Mouse (Mus musculus) v-Abl transformed pro-B cells (cell line): ENCODE results near the gene Hyal5.

Experiments used
- in situ Hi-C, 2 experiments: fragments of 400-800 bp; cut with MboI; formaldehyde crosslinking; loops; one replicate each; pipeline ENCODE4 v1.15.1; 2025; ENCODE audit not compliant: unreplicated experiment in 2 of 2

Gene Hyal5

DNA sequence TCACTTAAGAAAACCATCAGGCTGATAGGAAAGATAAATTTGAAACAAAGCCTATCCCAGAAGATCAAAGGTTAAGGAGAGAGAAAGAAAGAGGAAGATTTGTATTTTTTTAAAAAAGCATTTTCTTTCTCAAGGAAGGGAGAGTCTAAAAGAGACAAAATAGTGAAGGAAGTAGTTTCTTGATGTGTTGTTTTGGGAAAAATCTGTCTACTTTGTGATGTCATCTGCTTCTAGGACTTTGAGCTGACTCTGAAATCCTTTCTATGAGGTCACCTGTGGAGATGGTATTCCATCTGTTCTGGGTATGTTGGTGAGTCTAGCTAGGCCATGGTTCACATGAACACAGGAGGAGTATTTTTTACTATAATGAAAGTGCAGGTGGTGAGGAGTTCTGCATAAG, at the start of gene Hyal5:
TSS of gene Hyal5 (plus strand) at position 301 of the 400 bp plus-strand sequence.
- in situ Hi-C loops: no loop called here

- in situ Hi-C loops: no loop called here
Observed at GRCm38 (mm10) chr6:24822070-24822469, 35.7 kb upstream of the Hyal5 start.

GRCm38 (mm10) chr6:24860320-24860719, 2.5 kb downstream of the Hyal5 start:
- in situ Hi-C loops: no loop called here

DNA sequence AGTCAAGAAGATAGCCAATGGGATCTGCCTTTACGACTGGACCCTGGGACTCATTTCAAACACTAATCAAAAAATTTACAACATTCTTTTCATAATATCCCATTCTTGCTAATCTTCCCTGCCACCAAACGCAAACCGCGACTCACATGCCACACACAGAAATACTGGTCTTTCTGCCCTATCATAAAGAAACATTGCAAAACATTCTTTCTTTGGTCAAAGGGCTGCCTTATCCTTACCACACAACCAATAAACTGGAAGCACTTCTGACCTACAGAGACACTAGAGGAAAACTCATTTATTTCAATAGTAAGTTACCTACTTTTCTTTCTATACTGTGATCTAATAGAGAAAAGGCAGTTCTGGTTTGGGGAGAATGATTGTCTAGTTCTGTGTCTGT, 5.9 kb downstream of the Hyal5 start:
- in situ Hi-C loops: no loop called here

DNA sequence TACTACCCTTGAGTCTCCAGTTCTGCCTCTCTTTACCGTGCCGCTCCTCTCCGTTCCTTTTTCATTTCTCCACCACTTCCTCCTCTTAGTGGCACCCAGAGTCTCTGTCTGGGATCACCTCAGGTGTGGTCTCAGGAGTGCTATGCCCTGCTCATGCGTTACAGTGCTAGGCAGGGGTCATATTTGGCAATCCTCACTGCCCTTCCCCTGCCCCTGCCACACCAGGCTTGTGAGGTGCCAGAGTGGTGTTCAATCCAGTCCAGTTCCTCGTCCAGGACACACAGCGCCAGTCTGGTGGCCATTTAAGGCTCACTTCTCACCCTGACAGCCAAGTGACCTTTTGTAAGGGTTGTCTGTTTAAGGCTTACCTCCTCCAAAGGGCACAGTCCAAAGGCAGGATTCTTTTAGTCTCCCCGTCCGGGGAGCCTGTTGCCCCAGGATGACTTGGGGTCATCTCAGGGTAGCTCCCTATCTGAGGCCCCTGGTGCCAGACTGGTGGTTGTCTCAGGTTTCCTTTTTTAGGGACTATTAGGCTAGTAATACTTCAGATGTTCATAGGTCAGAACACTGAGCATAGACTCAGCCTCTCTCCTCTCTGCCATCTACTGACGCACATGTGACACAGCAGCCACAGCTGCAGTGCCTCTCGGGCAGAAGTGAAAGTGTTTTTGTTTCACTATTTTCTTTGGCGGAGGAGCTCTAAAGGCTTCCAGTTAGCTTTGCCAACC, 36.5 kb downstream of the Hyal5 start:
- in situ Hi-C loops: loop anchor here in 1 of 2 experiments (25.0 kb wide), 1 partner anchor 357 kb away; the partner anchor contains the start of genes Asb15 and Ndufa5

GRCm38 (mm10) chr6:24894874-24895183, 37.0 kb downstream of the Hyal5 start:
- in situ Hi-C loops: loop anchor here in 1 of 2 experiments (25.0 kb wide), 1 partner anchor 358 kb away; the partner anchor contains the start of genes Asb15 and Ndufa5

GRCm38 (mm10) chr6:24905101-24905500, 47.3 kb downstream of the Hyal5 start:
- in situ Hi-C loops: no loop called here

- in situ Hi-C loops: no loop called here
Observed at GRCm38 (mm10) chr6:24907824-24908223, 50.0 kb downstream of the Hyal5 start.

DNA sequence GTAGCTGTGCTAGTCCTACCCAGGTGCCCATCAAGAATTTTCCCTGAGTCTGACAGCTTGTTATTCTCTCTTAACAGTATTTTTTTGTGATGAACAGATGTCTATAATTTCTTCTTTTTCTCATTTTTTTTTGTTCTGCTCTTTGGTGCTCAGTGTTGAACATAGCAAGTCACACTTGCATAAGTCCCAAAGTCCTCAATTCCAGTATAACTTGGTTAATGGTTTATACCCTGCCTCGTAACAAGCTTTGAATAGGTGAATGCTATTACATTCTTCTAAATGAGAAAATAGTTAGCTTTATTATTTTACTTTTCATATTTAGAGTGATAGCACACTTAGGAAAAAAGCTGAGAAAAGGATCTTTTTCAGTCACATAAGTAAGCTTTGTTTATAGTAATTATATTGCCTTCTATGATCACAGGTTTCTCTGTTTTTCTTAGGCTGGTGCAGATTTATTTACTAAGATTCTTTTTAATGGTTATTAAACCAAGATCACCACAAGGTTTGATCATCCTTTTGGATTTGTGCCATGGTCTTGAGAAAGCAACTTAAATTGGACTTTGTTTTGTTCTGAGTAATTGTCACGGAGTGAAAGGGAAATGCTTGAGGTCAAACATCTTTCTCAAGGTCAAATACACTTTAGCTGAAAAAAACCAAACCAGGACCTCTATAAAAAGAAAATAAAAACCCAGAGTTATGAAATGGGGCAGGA, 52.4 kb downstream of the Hyal5 start:
- in situ Hi-C loops: no loop called here

GRCm38 (mm10) chr6:24910728-24911105, 52.9 kb downstream of the Hyal5 start:
- in situ Hi-C loops: no loop called here

- in situ Hi-C loops: no loop called here
Observed at GRCm38 (mm10) chr6:24913591-24913990, 55.8 kb downstream of the Hyal5 start.

- in situ Hi-C loops: no loop called here
Observed at GRCm38 (mm10) chr6:24925076-24925785, 67.4 kb downstream of the Hyal5 start.
